Mouse (Mus musculus): ENCODE measurements at regions not wholly inside any gene's neighbourhood (a gene's known extent, or its start where the extent isn't known, plus 50 kb on each side); places are given as distances from the start of the nearest gene placed in this dataset.

DNA sequence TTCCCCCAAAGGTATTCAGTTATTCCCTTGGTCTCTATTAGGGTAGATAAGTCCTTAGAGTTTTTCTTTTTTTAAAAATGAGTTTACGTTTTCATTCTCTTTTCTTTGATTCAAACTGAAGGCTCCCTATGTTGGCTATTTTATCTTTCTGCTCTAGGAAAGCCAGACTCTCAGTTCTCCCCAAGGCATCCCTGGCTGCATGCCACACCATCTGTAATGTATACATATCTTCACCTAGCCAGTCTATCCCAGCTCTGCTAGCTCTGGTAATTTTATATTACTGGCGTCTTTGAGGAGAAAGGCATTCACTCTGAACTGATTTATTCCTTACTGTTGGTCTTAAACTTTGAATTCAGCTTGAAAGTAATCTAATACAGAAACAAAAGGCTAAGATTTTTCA lies 65.2 kb upstream of the Cabcoco1 start:
- WGBS = 53% methylated on average over 2 of the region's 2 CpGs
- Histone ChIP-seq H3K36me3 (ENCODE audit: control insufficient read depth, insufficient read depth, low read length) (no peaks in the 10 kb centered on the region), H3K27ac (ENCODE audit: low read length) (no peak overlapping the region)

GRCm38 (mm10) chr10:68611906-68612305 lies 70.2 kb upstream of the Cabcoco1 start:
- Histone ChIP-seq H3K9me3 (replicated peaks; ENCODE audit: control insufficient read depth, low read length, poor library complexity, severe bottlenecking) (no peaks in the 10 kb centered on the region), H3K4me3 (ENCODE audit: low read depth, low read length) (no peak overlapping the region), H3K27ac (ENCODE audit: low read length) (no peak overlapping the region), H3K9ac (ENCODE audit: low read depth, low read length) (no peak overlapping the region), H3K4me1 (ENCODE audit: control insufficient read depth, insufficient read depth, low read length) (no peaks in the 10 kb centered on the region), H3K4me2 (ENCODE audit: low read length) (no peak overlapping the region), H3K36me3 (ENCODE audit: control insufficient read depth, insufficient read depth, low read length) (no peaks in the 10 kb centered on the region), H3K27me3 (ENCODE audit: control insufficient read depth, insufficient read depth, low read depth, low read length) (no peaks in the 10 kb centered on the region)
- WGBS = 75% methylated on average over 9 of the region's 9 CpGs
- ATAC-seq = no peak

More for the DNA sequence above, 65.2 kb upstream of the Cabcoco1 start:
- Histone ChIP-seq H3K27me3 (ENCODE audit: control insufficient read depth, insufficient read depth, low read depth, low read length) (no peaks in the 10 kb centered on the region), H3K9me3 (replicated peaks; ENCODE audit: control insufficient read depth, low read length, poor library complexity, severe bottlenecking) (no peaks in the 10 kb centered on the region), H3K4me3 (ENCODE audit: low read depth, low read length) (no peak overlapping the region), H3K4me1 (ENCODE audit: control insufficient read depth, insufficient read depth, low read length) (no peaks in the 10 kb centered on the region), H3K4me2 (ENCODE audit: low read length) (no peak overlapping the region), H3K9ac (ENCODE audit: low read depth, low read length) (no peak overlapping the region)
- ATAC-seq = no peak

DNA sequence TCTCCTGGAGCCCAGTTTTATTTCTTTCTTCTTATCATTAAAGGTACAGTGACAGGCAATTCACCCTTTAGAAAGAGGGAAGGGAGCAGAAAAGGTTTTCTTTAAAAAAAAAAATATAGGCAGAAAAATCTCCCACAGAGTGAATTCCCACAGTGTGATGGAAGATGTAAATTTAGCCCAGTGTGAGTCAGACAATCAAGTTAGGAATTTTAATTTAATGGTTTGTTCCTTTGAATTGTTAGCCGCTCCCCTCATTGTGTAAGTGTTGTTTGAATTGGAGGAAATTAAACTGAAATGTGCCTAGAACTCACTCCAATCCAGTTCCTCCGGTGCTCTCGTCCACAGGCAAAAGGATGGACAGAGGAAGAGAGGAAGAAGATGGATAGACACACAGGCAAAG lies 71.0 kb upstream of the Cabcoco1 start:
- Histone ChIP-seq H3K4me1 (ENCODE audit: control insufficient read depth, insufficient read depth, low read length) (no peaks in the 10 kb centered on the region), H3K9me3 (replicated peaks; ENCODE audit: control insufficient read depth, low read length, poor library complexity, severe bottlenecking) (no peaks in the 10 kb centered on the region), H3K36me3 (ENCODE audit: control insufficient read depth, insufficient read depth, low read length) (no peaks in the 10 kb centered on the region), H3K27me3 (ENCODE audit: control insufficient read depth, insufficient read depth, low read depth, low read length) (no peaks in the 10 kb centered on the region), H3K9ac (ENCODE audit: low read depth, low read length) (no peak overlapping the region), H3K27ac (ENCODE audit: low read length) (no peak overlapping the region), H3K4me2 (ENCODE audit: low read length) (no peak overlapping the region), H3K4me3 (ENCODE audit: low read depth, low read length) (no peak overlapping the region)
- no peak for ATAC-seq
- WGBS = 78% methylated on average over 3 of the region's 3 CpGs

GRCm38 (mm10) chr10:68623786-68624185 lies 82.1 kb upstream of the Cabcoco1 start:
- Histone ChIP-seq H3K27ac (ENCODE audit: low read length) (no peak overlapping the region), H3K4me1 (ENCODE audit: control insufficient read depth, insufficient read depth, low read length) (no peaks in the 10 kb centered on the region), H3K27me3 (ENCODE audit: control insufficient read depth, insufficient read depth, low read depth, low read length) (no peaks in the 10 kb centered on the region), H3K9ac (ENCODE audit: low read depth, low read length) (no peak overlapping the region), H3K36me3 (ENCODE audit: control insufficient read depth, insufficient read depth, low read length) (no peaks in the 10 kb centered on the region), H3K4me3 (ENCODE audit: low read depth, low read length) (no peak overlapping the region), H3K4me2 (ENCODE audit: low read length) (no peak overlapping the region), H3K9me3 (replicated peaks; ENCODE audit: control insufficient read depth, low read length, poor library complexity, severe bottlenecking) (no peaks in the 10 kb centered on the region)
- ATAC-seq = no peak
- WGBS = 93% methylated on average over 5 of the region's 5 CpGs

DNA sequence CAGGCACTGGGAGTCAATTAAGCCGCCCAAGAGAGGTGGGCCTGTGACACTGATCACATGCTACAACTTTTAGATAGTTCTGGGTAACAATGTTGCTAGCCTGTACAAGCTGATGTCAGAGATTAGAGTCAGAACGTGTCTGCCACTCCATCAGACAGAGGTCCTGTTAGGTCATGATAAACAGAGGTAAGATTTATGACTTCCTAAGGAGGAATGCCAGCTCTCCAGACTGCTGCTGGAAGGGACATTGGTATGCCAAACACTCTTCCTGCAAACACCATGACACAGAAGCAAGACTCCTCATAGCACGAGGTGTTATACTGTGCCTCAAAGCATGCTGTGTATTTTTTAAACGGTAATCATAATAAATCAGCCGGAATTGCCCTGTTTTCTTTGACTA lies 83.6 kb upstream of the Cabcoco1 start:
- WGBS = 78% methylated on average over 5 of the region's 5 CpGs
- H3K4me3 ChIP-seq (ENCODE audit: low read depth, low read length) = no peak overlapping the region
- no peak for ATAC-seq
- H3K27me3 ChIP-seq (ENCODE audit: control insufficient read depth, insufficient read depth, low read depth, low read length) = no peaks in the 10 kb centered on the region
- H3K4me1 ChIP-seq (ENCODE audit: control insufficient read depth, insufficient read depth, low read length) = no peaks in the 10 kb centered on the region
- no peaks in the 10 kb centered on the region for H3K9me3 ChIP-seq (replicated peaks; ENCODE audit: control insufficient read depth, low read length, poor library complexity, severe bottlenecking)
- H3K27ac ChIP-seq (ENCODE audit: low read length) = no peak overlapping the region
- H3K4me2 ChIP-seq (ENCODE audit: low read length) = no peak overlapping the region
- H3K36me3 ChIP-seq (ENCODE audit: control insufficient read depth, insufficient read depth, low read length) = no peaks in the 10 kb centered on the region
- no peak overlapping the region for H3K9ac ChIP-seq (ENCODE audit: low read depth, low read length)

DNA sequence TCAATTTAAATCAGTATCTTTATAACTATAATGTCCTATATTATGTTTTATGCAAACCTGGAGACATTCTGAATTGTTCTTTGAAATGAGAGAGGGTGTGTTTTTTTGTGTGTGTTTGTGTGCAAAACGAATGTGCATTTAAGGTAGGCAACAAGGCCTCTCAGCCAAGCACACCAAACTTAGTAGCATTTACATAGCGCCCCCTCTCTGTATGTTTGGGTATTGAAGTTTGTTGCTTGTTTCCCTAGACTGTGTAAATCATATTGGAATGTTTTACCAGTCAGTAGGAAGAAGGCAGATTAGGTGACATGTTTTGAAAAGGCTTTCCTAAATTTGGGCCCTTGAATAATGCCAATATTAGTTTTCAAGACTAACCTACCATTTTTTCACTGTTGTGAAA lies 84.1 kb upstream of the Cabcoco1 start:
- 48% methylated on average over 2 of the region's 2 CpGs for WGBS
- no peak for ATAC-seq
- no peak overlapping the region for H3K4me3 ChIP-seq (ENCODE audit: low read depth, low read length)

GRCm38 (mm10) chr10:68629486-68629885 lies 87.8 kb upstream of the Cabcoco1 start:
- Histone ChIP-seq H3K9me3 (replicated peaks; ENCODE audit: control insufficient read depth, low read length, poor library complexity, severe bottlenecking) (no peaks in the 10 kb centered on the region), H3K4me3 (ENCODE audit: low read depth, low read length) (no peak overlapping the region), H3K27ac (ENCODE audit: low read length) (no peak overlapping the region), H3K4me1 (ENCODE audit: control insufficient read depth, insufficient read depth, low read length) (no peaks in the 10 kb centered on the region), H3K36me3 (ENCODE audit: control insufficient read depth, insufficient read depth, low read length) (no peaks in the 10 kb centered on the region), H3K9ac (ENCODE audit: low read depth, low read length) (no peak overlapping the region), H3K4me2 (ENCODE audit: low read length) (no peak overlapping the region), H3K27me3 (ENCODE audit: control insufficient read depth, insufficient read depth, low read depth, low read length) (no peaks in the 10 kb centered on the region)
- no peak for ATAC-seq
- 96% methylated on average over 2 of the region's 2 CpGs for WGBS

More for the DNA sequence above, 84.1 kb upstream of the Cabcoco1 start:
- Histone ChIP-seq H3K9me3 (replicated peaks; ENCODE audit: control insufficient read depth, low read length, poor library complexity, severe bottlenecking) (no peaks in the 10 kb centered on the region), H3K9ac (ENCODE audit: low read depth, low read length) (no peak overlapping the region), H3K36me3 (ENCODE audit: control insufficient read depth, insufficient read depth, low read length) (no peaks in the 10 kb centered on the region), H3K27me3 (ENCODE audit: control insufficient read depth, insufficient read depth, low read depth, low read length) (no peaks in the 10 kb centered on the region), H3K27ac (ENCODE audit: low read length) (no peak overlapping the region), H3K4me2 (ENCODE audit: low read length) (no peak overlapping the region), H3K4me1 (ENCODE audit: control insufficient read depth, insufficient read depth, low read length) (no peaks in the 10 kb centered on the region)

- H3K4me3 ChIP-seq (ENCODE audit: low read depth, low read length) = no peak overlapping the region
- no peaks in the 10 kb centered on the region for H3K9me3 ChIP-seq (replicated peaks; ENCODE audit: control insufficient read depth, low read length, poor library complexity, severe bottlenecking)
- no peak overlapping the region for H3K4me2 ChIP-seq (ENCODE audit: low read length)
- no peak for ATAC-seq
- no peaks in the 10 kb centered on the region for H3K36me3 ChIP-seq (ENCODE audit: control insufficient read depth, insufficient read depth, low read length)
- H3K27ac ChIP-seq (ENCODE audit: low read length) = no peak overlapping the region
- 96% methylated on average over 5 of the region's 5 CpGs for WGBS
- H3K4me1 ChIP-seq (ENCODE audit: control insufficient read depth, insufficient read depth, low read length) = no peaks in the 10 kb centered on the region
- H3K9ac ChIP-seq (ENCODE audit: low read depth, low read length) = no peak overlapping the region
- H3K27me3 ChIP-seq (ENCODE audit: control insufficient read depth, insufficient read depth, low read depth, low read length) = no peaks in the 10 kb centered on the region
Measured at GRCm38 (mm10) chr10:68633180-68633579, 90.3 kb upstream of the Tmem26 start.

- Histone ChIP-seq H3K4me1 (ENCODE audit: control insufficient read depth, insufficient read depth, low read length) (no peaks in the 10 kb centered on the region), H3K9me3 (replicated peaks; ENCODE audit: control insufficient read depth, low read length, poor library complexity, severe bottlenecking) (no peaks in the 10 kb centered on the region), H3K36me3 (ENCODE audit: control insufficient read depth, insufficient read depth, low read length) (no peaks in the 10 kb centered on the region), H3K27me3 (ENCODE audit: control insufficient read depth, insufficient read depth, low read depth, low read length) (no peaks in the 10 kb centered on the region), H3K27ac (ENCODE audit: low read length) (no peak overlapping the region), H3K4me3 (ENCODE audit: low read depth, low read length) (no peak overlapping the region), H3K9ac (ENCODE audit: low read depth, low read length) (no peak overlapping the region), H3K4me2 (ENCODE audit: low read length) (no peak overlapping the region)
- ATAC-seq = no peak
- WGBS = 85% methylated on average over 5 of the region's 5 CpGs
Measured at GRCm38 (mm10) chr10:68652700-68653099, 70.7 kb upstream of the Tmem26 start.

DNA sequence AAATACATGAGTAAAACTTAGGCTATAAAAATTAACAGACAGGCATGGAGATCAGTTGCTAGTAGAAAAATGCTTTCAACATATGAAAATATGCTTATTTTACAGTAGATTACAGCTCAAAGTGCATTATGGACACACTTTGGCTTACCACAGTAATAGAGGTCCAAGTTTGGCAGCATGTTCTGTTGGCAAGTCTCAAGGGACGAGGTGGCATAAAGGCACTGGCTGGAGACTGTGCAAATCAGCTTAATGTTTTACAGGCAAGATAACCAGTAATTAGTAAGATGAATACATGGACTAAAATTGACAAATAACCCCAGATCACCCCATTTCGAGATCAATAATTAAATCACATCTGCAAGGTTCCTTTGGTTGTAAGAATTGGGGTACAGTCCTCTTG lies 68.0 kb upstream of the Tmem26 start:
- ATAC-seq = no peak
- H3K27me3 ChIP-seq (ENCODE audit: control insufficient read depth, insufficient read depth, low read depth, low read length) = no peaks in the 10 kb centered on the region
- H3K4me3 ChIP-seq (ENCODE audit: low read depth, low read length) = no peak overlapping the region
- H3K9me3 ChIP-seq (replicated peaks; ENCODE audit: control insufficient read depth, low read length, poor library complexity, severe bottlenecking) = no peaks in the 10 kb centered on the region
- H3K27ac ChIP-seq (ENCODE audit: low read length) = no peak overlapping the region
- H3K9ac ChIP-seq (ENCODE audit: low read depth, low read length) = no peak overlapping the region
- 75% methylated on average over 2 of the region's 2 CpGs for WGBS
- no peaks in the 10 kb centered on the region for H3K36me3 ChIP-seq (ENCODE audit: control insufficient read depth, insufficient read depth, low read length)
- no peaks in the 10 kb centered on the region for H3K4me1 ChIP-seq (ENCODE audit: control insufficient read depth, insufficient read depth, low read length)
- H3K4me2 ChIP-seq (ENCODE audit: low read length) = no peak overlapping the region

All from midbrain, embryonic 16.5 days (tissue).